Mouse (Mus musculus) erythroid progenitor cell, adult 5-6 weeks (primary cell): ENCODE data around the gene Per2. TPM values are rescaled to one million over a fixed set of nuclear protein-coding genes. Genes with fewer than 3 reads are reported as not detected.
"Not testable (repeated sequence)": the region's sequence is repeated elsewhere in the genome, so short reads cannot be mapped to it uniquely, and the experiment has no call there.

Experiments
- ATAC-seq: replicated peaks from 2 replicates; pipeline ENCODE4 v1.8.0; 2016; ENCODE audit warnings: moderate number of reproducible peaks, mild to moderate bottlenecking, moderate TSS enrichment, inconsistent platforms; ENCODE audit not compliant: poor library complexity, low FRiP score, severe bottlenecking
- total RNA-seq, 2 experiments: library from RNA; stranded (forward) in 1 of 2; stranded (reverse) in 1 of 2; fragments of 150-400 nt in 1 of 2; fragments of 186-747, 209-891 nt in 1 of 2; gene quantifications; 2 replicates each; pipeline versions ENCODE4 v1.2.3 to v1.2.4; 2015 to 2017; ENCODE audit warnings: low replicate concordance in 2 of 2

Per2 gene
- 0.72 and 1.3 TPM in 2 replicates for total RNA-seq (2015; ENCODE audit: low replicate concordance)
- total RNA-seq (2017; ENCODE audit: low replicate concordance): 0.45 and 0.90 TPM in 2 replicates

DNA sequence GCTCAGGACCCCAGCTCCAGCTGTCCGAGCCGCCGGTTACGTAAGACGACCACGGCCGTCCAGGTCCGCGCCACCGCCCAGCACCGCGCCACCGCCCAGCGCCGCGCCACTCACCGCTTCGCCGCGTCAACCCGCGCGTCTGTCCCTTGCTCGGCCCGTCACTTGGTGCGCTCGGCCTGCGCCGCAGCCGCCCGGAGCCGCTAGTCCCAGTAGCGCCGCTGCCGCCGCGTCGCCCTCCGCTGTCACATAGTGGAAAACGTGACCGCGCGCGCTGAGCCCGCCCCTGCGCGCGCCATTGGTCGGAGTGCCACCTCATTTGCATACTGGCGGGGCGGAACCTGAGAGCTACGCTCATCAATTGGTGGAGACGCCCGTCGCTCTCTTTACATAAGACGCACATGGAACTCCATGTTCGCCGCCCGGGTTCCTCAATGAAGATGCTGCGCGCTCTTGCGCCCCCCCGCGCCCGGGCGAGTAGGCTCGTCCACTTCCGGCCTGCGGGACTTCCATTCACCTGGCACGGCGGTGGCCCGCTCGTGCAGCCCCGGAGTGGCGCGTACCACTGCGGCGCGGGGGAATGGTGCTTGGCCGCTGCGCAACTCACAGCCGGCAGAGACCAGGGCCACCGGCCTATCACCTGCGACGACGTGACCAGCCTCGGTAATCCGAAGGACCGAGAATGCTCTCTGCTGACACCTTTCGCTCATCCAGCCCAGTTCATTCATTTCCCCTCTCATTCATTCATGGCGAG is at the start of gene Per2:
TSS of gene Per2 (minus strand) at position 266 of the 751 bp plus-strand sequence.
- ATAC-seq: peak; percentile 95

- no peak for ATAC-seq
These were observed 45.5 kb upstream of the Per2 start for GRCm38 (mm10) chr1:91504615-91505014.

DNA sequence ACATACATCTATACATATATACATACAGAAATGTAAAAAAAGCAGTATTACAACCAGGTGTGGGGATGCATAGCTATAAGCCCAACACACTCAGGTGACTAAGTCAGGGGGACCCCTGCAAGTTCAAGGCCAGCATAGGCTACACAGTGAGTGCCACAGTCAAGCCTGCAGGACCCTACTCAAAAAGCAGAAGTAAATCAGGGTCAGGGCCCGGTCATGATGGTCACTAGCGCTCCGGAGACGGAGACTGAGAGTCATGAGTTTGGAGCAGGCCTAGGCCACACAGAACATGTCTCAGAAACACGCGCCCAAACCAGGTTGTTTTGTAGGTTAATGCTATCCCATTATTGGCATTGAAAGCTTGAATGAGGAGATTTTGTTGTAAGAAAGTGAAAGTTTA is 39.5 kb upstream of the Per2 start:
- no peak for ATAC-seq

- ATAC-seq: no peak
These were observed 36.2 kb upstream of the Per2 start for GRCm38 (mm10) chr1:91495321-91495720.

DNA sequence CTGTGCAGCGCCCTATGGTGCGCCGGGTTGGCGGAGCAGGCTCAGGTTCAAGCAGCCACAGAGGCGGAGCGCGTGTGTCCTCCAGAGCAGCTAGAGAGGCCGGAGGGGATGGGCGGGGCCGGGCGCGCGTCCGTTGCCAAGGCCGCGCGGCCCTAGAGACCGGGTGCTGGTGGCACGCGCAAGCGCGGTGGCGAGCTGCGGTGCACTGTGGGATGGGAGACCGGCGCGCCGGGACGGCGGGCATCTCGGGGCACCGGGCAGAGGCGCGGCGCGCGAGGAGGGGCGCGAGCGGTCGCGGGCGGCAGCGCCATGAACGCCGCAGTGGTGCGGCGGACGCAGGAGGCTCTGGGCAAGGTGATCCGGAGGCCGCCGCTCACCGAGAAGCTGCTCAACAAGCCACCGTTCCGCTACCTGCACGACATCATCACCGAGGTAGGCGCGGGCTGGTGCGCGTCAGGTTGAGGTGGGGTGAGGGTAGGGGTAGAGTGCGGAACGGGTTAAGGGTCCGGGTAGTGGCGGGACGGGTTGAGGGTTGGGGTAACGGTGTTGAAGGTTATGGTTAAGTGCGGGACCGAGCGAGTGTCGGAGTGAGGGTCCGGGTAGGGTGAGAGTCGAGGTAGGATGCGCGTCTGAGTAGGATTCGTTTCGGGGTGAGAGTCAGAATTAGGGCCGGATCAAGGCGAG is 35.5 kb upstream of the Per2 start, which contains the start of gene Traf3ip1:
TSS of gene Traf3ip1 (plus strand) at position 191 of the 684 bp plus-strand sequence.
- ATAC-seq: peak; percentile 93

DNA sequence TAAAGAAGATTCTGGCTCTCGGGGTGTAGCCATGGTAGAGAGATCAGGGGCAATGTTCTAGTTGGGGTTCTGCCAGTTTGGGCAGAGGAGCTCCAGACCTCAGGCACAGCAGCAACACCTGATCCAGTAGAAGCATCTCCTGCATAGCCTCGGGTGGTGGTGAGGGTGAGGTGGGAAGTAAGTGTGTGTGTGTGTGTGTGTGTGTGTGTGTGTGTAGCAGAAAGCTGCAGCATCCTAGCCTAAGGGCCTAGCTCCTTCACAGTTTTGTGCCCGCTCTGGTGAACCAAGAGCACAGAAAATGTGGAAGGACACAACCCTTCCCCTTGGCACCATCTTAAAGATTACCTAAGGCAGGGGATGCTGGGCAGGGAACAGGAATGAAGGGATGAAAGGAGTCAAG is 34.8 kb upstream of the Per2 start:
- ATAC-seq: 0 out of 2 replicates have a peak, but pooled peaks have one; percentile 4

DNA sequence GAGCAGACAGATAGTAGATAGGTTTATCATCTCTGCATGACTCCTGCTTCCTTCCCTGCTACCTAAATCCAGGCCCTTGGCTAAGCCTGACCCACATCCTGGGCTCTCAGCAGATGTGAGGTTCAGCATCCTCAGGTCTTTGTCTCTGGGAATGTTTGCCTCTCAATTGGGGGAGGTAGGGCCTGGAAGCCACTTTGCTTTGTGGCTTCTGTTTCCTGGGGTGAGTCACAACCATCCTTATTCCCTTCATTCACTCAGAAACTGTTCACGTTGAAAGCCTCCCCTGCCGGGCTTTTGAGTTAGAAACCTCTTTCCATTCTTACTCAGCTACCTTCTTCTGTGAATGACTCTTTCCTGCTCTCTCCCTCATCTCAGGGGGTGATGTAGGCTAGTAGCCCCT is 33.6 kb upstream of the Per2 start:
- no peak for ATAC-seq

DNA sequence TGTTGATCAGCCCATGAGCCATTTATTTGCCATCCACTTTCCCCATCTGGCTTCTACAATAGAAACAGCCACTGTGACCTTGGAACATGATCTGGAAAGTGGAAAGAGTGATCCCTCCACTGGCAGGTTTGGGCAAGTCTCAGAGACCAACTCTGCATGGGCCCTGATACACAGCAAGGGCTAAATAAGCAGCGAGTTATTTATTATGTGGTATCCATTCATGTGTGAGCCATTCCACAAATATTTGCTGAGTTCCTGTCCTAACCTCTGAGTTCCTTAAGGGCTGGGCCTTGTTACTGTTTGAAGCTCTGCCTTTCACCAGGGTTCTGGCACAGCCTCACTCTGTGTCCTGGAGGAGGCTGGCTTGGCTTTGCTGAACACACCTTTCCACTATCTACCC is 31.2 kb upstream of the Per2 start:
- ATAC-seq: no peak

DNA sequence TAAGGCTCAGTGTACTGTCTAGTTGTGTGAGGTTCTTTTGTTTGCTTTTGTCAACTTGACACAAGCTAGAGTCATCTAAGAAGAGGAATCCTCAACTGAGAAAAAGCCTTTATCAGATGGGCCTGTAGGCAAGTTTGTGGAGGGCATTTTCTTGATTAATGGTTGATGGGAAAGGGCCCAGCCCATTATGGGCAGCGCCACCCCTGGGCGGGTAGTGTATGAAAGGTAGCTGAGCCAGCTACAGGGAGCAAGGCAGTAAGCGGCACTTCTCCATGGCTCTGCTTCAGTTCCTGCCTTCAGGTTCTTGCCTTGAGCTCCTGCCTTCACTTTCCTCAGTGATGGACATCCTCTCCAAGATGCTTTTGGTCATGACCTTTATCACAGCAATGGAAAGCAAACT is 27.0 kb upstream of the Per2 start:
- ATAC-seq: no peak

DNA sequence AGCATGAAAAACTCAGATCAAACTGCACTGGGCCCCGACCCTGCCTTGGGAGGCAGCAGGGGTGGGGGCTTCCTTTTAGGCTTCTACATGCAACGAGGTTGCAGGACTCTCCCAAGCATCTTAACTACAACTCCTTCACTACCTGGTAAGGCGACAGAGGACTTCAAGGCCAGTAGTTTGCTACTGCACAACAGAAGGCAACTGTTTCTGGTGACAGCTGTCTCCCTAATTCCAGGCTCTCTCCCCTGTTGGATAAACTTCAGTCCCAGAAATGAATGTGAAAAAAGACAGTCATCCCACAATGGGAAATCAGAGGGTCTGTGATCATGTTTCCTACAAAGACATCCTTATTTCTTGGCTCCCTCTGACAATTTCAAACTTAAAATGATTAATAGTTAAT is 26.3 kb upstream of the Per2 start:
- no peak for ATAC-seq

DNA sequence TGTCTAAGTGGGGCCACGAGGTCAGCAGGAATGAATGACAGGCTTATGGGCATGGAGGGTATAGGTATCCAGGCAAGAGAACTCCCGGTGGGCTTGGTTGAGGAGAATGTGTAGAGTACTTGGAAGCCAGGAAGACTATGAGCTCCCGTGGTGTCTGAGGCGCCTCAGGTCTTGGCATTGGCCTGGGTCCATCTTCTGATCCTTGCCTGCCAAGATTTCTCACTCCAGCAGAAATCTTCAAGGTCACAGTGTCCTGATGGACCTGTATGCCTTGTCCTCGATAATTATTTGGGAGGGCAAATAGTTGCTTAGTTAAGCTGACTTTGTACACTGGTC is 24.9 kb upstream of the Per2 start:
- no peak for ATAC-seq

GRCm38 (mm10) chr1:91483304-91484010 is 24.3 kb upstream of the Per2 start:
- peak; percentile 80 for ATAC-seq

DNA sequence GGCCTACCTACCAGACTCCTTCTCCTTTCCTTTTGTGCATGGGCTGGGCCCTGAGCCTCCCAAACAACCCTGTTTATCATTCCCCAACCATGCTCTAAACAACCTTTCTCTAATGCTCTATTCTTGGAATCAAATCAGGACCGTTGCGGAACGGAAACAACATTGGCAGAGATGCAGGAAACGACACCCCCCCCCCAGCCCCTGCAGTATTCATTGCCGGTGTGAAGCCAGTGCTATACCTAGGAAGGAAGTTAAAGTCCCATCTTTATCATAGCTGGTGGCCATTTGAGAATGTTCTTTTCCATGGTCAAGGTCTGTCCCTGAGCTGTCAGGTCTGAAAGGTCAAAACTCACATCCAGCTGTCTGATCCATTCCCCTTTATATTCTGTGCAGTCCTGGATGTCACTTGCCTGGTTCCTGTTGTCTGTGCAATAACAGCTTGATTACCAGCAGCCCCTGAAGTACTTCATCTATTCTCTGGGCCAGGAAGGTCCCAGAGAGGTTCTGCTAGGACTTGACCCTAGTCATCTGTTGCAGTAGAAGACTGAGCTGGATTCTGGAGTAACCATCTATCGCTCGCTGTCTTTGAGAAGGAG is 23.6 kb upstream of the Per2 start:
- ATAC-seq: no peak

GRCm38 (mm10) chr1:91478958-91479357 is 19.8 kb upstream of the Per2 start:
- no peak for ATAC-seq

DNA sequence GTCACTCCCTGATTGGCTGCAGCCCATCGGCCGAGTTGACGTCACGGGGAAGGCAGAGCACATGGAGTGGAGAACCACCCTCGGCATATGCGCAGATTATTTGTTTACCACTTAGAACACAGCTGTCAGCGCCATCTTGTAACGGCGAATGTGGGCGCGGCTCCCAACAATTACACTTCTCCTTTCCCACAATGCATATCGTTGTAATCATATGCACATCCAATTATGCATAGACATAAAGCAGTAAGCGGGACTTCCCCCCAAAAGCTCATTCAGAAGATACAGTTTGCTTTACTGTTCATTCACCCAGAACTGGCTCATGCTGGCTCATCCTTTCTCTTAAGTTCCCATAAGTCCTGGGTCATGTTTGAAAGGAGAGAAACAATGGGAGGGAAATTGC is 19.0 kb upstream of the Per2 start:
- not testable (repeated sequence) for ATAC-seq

GRCm38 (mm10) chr1:91469888-91470419 is 10.8 kb upstream of the Per2 start:
- no peak for ATAC-seq

GRCm38 (mm10) chr1:91466186-91466585 is 7.1 kb upstream of the Per2 start:
- ATAC-seq: no peak

DNA sequence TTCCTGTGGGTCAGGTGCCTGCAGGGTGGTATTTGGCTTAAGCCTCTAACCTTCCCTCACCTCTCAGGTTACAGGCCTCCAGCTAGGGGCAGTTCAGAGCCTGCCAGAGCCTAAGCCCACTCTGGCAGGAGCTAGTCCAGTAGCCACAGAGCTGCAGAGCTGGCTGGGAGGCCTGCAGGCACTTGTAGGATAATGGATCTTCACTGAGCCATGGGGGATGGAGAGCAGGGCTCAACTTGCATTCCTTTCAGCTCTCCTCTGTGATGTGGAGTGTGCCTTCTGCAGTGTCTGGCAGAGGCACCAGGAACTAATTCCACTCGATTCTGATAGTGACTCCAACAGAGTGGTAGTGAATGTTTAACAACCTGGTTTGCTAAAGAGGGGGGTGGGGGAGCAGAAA is 6.1 kb upstream of the Per2 start:
- ATAC-seq: no peak

GRCm38 (mm10) chr1:91464436-91464835 is 5.3 kb upstream of the Per2 start:
- no peak for ATAC-seq

DNA sequence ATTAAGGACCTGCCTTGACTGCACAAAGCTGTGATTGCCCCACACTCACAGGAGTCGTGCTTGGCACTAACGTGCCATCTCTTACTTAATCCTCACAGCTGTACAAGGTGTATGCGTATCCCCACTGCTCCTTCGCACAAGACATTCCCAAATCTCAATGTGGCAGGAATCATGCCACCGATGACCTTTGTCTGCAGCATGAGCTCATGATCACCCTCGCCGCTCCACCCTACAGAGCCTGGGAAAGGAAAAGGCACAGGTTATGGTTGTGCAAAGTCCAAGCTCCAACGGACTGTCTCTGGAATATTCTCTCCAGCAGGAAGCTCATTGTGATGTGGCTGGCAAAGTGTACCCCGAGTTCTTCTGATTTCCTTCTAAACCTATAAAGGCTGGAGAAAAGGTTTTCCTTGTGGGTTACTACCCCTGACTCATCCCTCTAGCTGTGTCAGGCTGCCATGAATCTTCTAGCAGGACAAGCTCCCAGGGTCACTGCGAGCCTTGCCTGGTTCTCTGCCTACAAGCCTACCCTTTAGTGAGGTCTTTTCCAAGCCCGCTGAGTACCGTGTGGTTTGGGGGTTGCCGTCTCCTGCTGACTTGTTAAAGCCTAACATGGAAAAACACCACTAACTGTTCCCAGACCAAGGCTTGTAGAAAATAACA is 4.3 kb upstream of the Per2 start:
- ATAC-seq: no peak
